ENCODE assay signal across 8 mouse cellular contexts in genomic region chr16:77662107-77662518, GRCm38 (mm10).
A peak's percentile ranks its signal among the peaks of the same experiment; 100 is the strongest.
DNase-seq lines count a peak whose midpoint lies in the region; ATAC-seq and TF ChIP-seq lines count a peak whose summit lies in the region.

No protein-coding gene starts in this region.

- no peak for TF ChIP-seq CTCF in gastrocnemius, adult 2 months (IDR thresholded peaks at IDR 0.05)

- H3K9ac ChIP-seq in kidney, embryonic 16.5 days (replicated peaks; ENCODE audit: low read length), result no peak overlapping the region
- H3K9ac ChIP-seq in embryonic facial prominence, embryonic 11.5 days (replicated peaks; ENCODE audit: low read length), result no peak overlapping the region
- no peak overlapping the region for H3K9ac ChIP-seq in midbrain, embryonic 15.5 days

- DNase-seq in kidney, postnatal 14 days, result no peak
- DNase-seq in embryonic facial prominence, embryonic 11.5 days (ENCODE audit: low spot score), result peak; percentile 86
- peak; percentile 90 for DNase-seq in hindlimb bud, embryonic 11.5 days (ENCODE audit: extremely low spot score, low read depth, low spot score)
- DNase-seq in gastrocnemius, adult 2 months, result no peak
- DNase-seq in natural killer cell, adult 2 months (ENCODE audit: low spot score in 2 of 2), result no peak

- ATAC-seq in kidney, embryonic 16.5 days (ENCODE audit: low FRiP score, low TSS enrichment), result peak; percentile 94
- peak; percentile 91 for ATAC-seq in embryonic facial prominence, embryonic 11.5 days (replicated peaks; ENCODE audit: insufficient number of reproducible peaks, low FRiP score, low TSS enrichment, low read depth)
- ATAC-seq in midbrain, embryonic 15.5 days (replicated peaks), result peak; percentile 94
- ATAC-seq in megakaryocyte, adult 5-6 weeks (ENCODE audit: poor library complexity, severe bottlenecking), result no peak

- H3K36me3 ChIP-seq in kidney, embryonic 16.5 days (ENCODE audit: insufficient read depth, low read length), result no peaks in the 10 kb centered on the region
- no peaks in the 10 kb centered on the region for H3K36me3 ChIP-seq in embryonic facial prominence, embryonic 11.5 days (replicated peaks; ENCODE audit: control insufficient read depth, insufficient read depth, low read depth, low read length)
- no peaks in the 10 kb centered on the region for H3K36me3 ChIP-seq in midbrain, embryonic 15.5 days (replicated peaks)

- H3K4me1 ChIP-seq in kidney, embryonic 16.5 days (ENCODE audit: insufficient read depth, low read length), result peaks cover 5% of the 10 kb centered on the region
- H3K4me1 ChIP-seq in embryonic facial prominence, embryonic 11.5 days (ENCODE audit: control insufficient read depth, insufficient read depth, low read length), result 0 out of 2 replicates have a peak, but pooled peaks cover 4% of the 10 kb centered on the region
- H3K4me1 ChIP-seq in midbrain, embryonic 15.5 days, result peaks cover 35% of the 10 kb centered on the region

- 16% methylated on average over 4 of the region's 4 CpGs for whole genome bisulfite sequencing in kidney, embryonic 16.5 days
- 6% methylated on average over 4 of the region's 4 CpGs for whole genome bisulfite sequencing in embryonic facial prominence, embryonic 11.5 days
- WGBS in midbrain, embryonic 15.5 days, result 5% methylated on average over 4 of the region's 4 CpGs

- no peaks in the 10 kb centered on the region for H3K9me3 ChIP-seq in kidney, embryonic 16.5 days (ENCODE audit: low read length)
- no peaks in the 10 kb centered on the region for H3K9me3 ChIP-seq in embryonic facial prominence, embryonic 11.5 days (replicated peaks; ENCODE audit: control insufficient read depth, low read length)
- no peaks in the 10 kb centered on the region for H3K9me3 ChIP-seq in midbrain, embryonic 15.5 days

- no peak overlapping the region for H3K4me2 ChIP-seq in kidney, embryonic 16.5 days (replicated peaks; ENCODE audit: low read depth, low read length)
- H3K4me2 ChIP-seq in embryonic facial prominence, embryonic 11.5 days (ENCODE audit: low read depth, low read length), result no peak overlapping the region
- H3K4me2 ChIP-seq in midbrain, embryonic 15.5 days, result peak overlapping the region; percentile 36

- no peak overlapping the region for H3K27ac ChIP-seq in kidney, embryonic 16.5 days (ENCODE audit: low read length)
- no peak overlapping the region for H3K27ac ChIP-seq in embryonic facial prominence, embryonic 11.5 days (replicated peaks; ENCODE audit: low read depth, low read length)
- peak overlapping the region; percentile 89 for H3K27ac ChIP-seq in midbrain, embryonic 15.5 days
- H3K27ac ChIP-seq in gastrocnemius, adult 2 months, result no peak overlapping the region

- intact Hi-C loops in gastrocnemius, adult 2 months (cut with DNase I), result no loop called here

- no peaks in the 10 kb centered on the region for H3K27me3 ChIP-seq in kidney, embryonic 16.5 days (ENCODE audit: insufficient read depth, low read length)
- H3K27me3 ChIP-seq in embryonic facial prominence, embryonic 11.5 days (ENCODE audit: control insufficient read depth, insufficient read depth, low read length), result no peaks in the 10 kb centered on the region
- H3K27me3 ChIP-seq in midbrain, embryonic 15.5 days (replicated peaks), result no peaks in the 10 kb centered on the region

- no peak overlapping the region for H3K4me3 ChIP-seq in kidney, embryonic 16.5 days (ENCODE audit: low read length)
- H3K4me3 ChIP-seq in embryonic facial prominence, embryonic 11.5 days (ENCODE audit: low read depth, low read length), result no peak overlapping the region
- no peak overlapping the region for H3K4me3 ChIP-seq in midbrain, embryonic 15.5 days
- no peak overlapping the region for H3K4me3 ChIP-seq in gastrocnemius, adult 2 months

Comparison
In these comparisons a context has a peak if more than half of its experiments do, and no peak if none do; other contexts are left out.
1. DNase-seq: peak in embryonic facial prominence, embryonic 11.5 days (single experiment) and hindlimb bud, embryonic 11.5 days (single experiment); none in kidney, postnatal 14 days (single experiment), gastrocnemius, adult 2 months (single experiment) and natural killer cell, adult 2 months (0 of 2).